Mouse (Mus musculus) ES-Bruce4 (cell line): ENCODE measurements around the gene Otop1. TPM values are rescaled to one million over a fixed set of nuclear protein-coding genes. Genes with fewer than 3 reads are reported as not detected.
A peak's percentile ranks its signal among the peaks of the same experiment; 100 is the strongest.

Experiments used
- H3K27ac ChIP-seq: 2 replicates; pipeline ENCODE4 v1.5.1; 2012; ENCODE audit warnings: low read length, inconsistent platforms; ENCODE audit not compliant: insufficient read depth
- H3K27me3 ChIP-seq: 2 replicates; pipeline ENCODE4 v1.6.1; 2012; ENCODE audit warnings: mild to moderate bottlenecking, low read length, inconsistent platforms; ENCODE audit not compliant: control insufficient read depth, poor library complexity, insufficient read depth, severe bottlenecking
- H3K36me3 ChIP-seq: 2 replicates; pipeline ENCODE4 v1.6.1; 2012; ENCODE audit warnings: inconsistent platforms, mild to moderate bottlenecking, low read length, moderate library complexity; ENCODE audit not compliant: control insufficient read depth, poor library complexity, insufficient read depth, severe bottlenecking
- H3K4me1 ChIP-seq: one replicate; pipeline ENCODE4 v1.8.1; 2011; ENCODE audit warnings: low read length; ENCODE audit not compliant: control insufficient read depth, insufficient read depth
- H3K4me3 ChIP-seq: 2 replicates; pipeline ENCODE4 v1.5.1; 2011; ENCODE audit warnings: low read depth, mild to moderate bottlenecking, low read length
- H3K9ac ChIP-seq: 2 replicates; pipeline ENCODE4 v1.6.1; 2012; ENCODE audit warnings: low read depth, mild to moderate bottlenecking, inconsistent platforms; ENCODE audit not compliant: poor library complexity, severe bottlenecking
- H3K9me3 ChIP-seq: replicated peaks from 2 replicates; pipeline ENCODE4 v1.6.1; 2012; ENCODE audit warnings: mild to moderate bottlenecking, low read length, inconsistent platforms; ENCODE audit not compliant: control insufficient read depth, poor library complexity, insufficient read depth, severe bottlenecking
- CTCF ChIP-seq: IDR thresholded peaks from one replicate; pipeline ENCODE4 v1.8.1; 2011; ENCODE audit warnings: low read depth, low read length
- EP300 ChIP-seq: IDR thresholded peaks from 2 replicates; pipeline ENCODE4 v1.6.1; 2011; ENCODE audit warnings: low read depth, low read length; ENCODE audit not compliant: insufficient read depth
- POLR2A ChIP-seq: IDR thresholded peaks from one replicate; pipeline ENCODE4 v1.8.1; 2011; ENCODE audit warnings: low read length; ENCODE audit not compliant: insufficient read depth
- polyA plus RNA-seq: library from polyadenylated mRNA; stranded (reverse); fragments of >200 nt; gene quantifications from 2 replicates; pipeline ENCODE4 v1.2.4, GENCODE M21; 2011; ENCODE audit warnings: low read depth; ENCODE audit not compliant: missing spikeins, insufficient read depth, insufficient read length

The Otop1 gene
- not detected in 2 replicates for polyA plus RNA-seq

GRCm38 (mm10) chr5:38275771-38276170 lies at the start of gene Otop1:
Gene Otop1 (plus strand): TSS chr5:38275972.
- Histone ChIP-seq H3K27ac (no peak within 1 kb of the TSS), H3K4me3 (peak within 1 kb of the TSS; percentile 15; the same call in 1 of the 2 replicates), H3K27me3 (peaks cover 8% of the 10 kb centered on the region), H3K4me1 (no peaks in the 10 kb centered on the region), H3K36me3 (no peaks in the 10 kb centered on the region), H3K9me3 (no peaks in the 10 kb centered on the region), H3K9ac (no peak within 1 kb of the TSS)
- no peak for TF ChIP-seq CTCF
- no peak for TF ChIP-seq POLR2A
- TF ChIP-seq EP300, result peak; percentile 66

- H3K27me3 ChIP-seq, result no peaks in the 10 kb centered on the region
- H3K4me3 ChIP-seq, result no peak overlapping the region
- H3K9me3 ChIP-seq, result no peaks in the 10 kb centered on the region
- no peaks in the 10 kb centered on the region for H3K4me1 ChIP-seq
- peaks cover 31% of the 10 kb centered on the region for H3K36me3 ChIP-seq
- TF ChIP-seq POLR2A, result no peak
- TF ChIP-seq CTCF, result peak; percentile 86
- no peak for TF ChIP-seq EP300
- no peak overlapping the region for H3K9ac ChIP-seq
- no peak overlapping the region for H3K27ac ChIP-seq
Observed at GRCm38 (mm10) chr5:38235422-38235821, 40.4 kb upstream of the Otop1 start.

GRCm38 (mm10) chr5:38236627-38237026 lies 39.1 kb upstream of the Otop1 start:
- peaks cover 19% of the 10 kb centered on the region for H3K36me3 ChIP-seq
- no peaks in the 10 kb centered on the region for H3K4me1 ChIP-seq
- H3K4me3 ChIP-seq, result no peak overlapping the region
- TF ChIP-seq CTCF, result peak; percentile 48
- no peak for TF ChIP-seq POLR2A
- no peak for TF ChIP-seq EP300
- H3K27ac ChIP-seq, result no peak overlapping the region
- H3K27me3 ChIP-seq, result no peaks in the 10 kb centered on the region
- H3K9me3 ChIP-seq, result no peaks in the 10 kb centered on the region
- no peak overlapping the region for H3K9ac ChIP-seq

GRCm38 (mm10) chr5:38240727-38241472 lies 34.9 kb upstream of the Otop1 start:
- no peak overlapping the region for H3K27ac ChIP-seq
- H3K9ac ChIP-seq, result no peak overlapping the region
- H3K27me3 ChIP-seq, result no peaks in the 10 kb centered on the region
- H3K4me1 ChIP-seq, result no peaks in the 10 kb centered on the region
- H3K9me3 ChIP-seq, result no peaks in the 10 kb centered on the region
- no peak overlapping the region for H3K4me3 ChIP-seq
- H3K36me3 ChIP-seq, result no peaks in the 10 kb centered on the region
- TF ChIP-seq POLR2A (no peak), CTCF (no peak), EP300 (no peak)

- Histone ChIP-seq H3K36me3 (no peaks in the 10 kb centered on the region), H3K9me3 (no peaks in the 10 kb centered on the region), H3K4me3 (no peak overlapping the region), H3K9ac (no peak overlapping the region), H3K4me1 (no peaks in the 10 kb centered on the region), H3K27ac (no peak overlapping the region), H3K27me3 (no peaks in the 10 kb centered on the region)
- TF ChIP-seq POLR2A (no peak), EP300 (no peak), CTCF (no peak)
Observed at GRCm38 (mm10) chr5:38241473-38241834, 34.3 kb upstream of the Otop1 start.

GRCm38 (mm10) chr5:38241966-38242365 lies 33.8 kb upstream of the Otop1 start:
- Histone ChIP-seq H3K27ac (no peak overlapping the region), H3K9ac (no peak overlapping the region), H3K9me3 (no peaks in the 10 kb centered on the region), H3K27me3 (no peaks in the 10 kb centered on the region), H3K4me3 (no peak overlapping the region), H3K4me1 (no peaks in the 10 kb centered on the region), H3K36me3 (no peaks in the 10 kb centered on the region)
- no peak for TF ChIP-seq CTCF
- TF ChIP-seq EP300, result no peak
